Mouse (Mus musculus) adrenal gland, postnatal 14 days (tissue): ENCODE data around the gene Fry. TPM values are rescaled to one million over a fixed set of nuclear protein-coding genes. Genes with fewer than 3 reads are reported as not detected.

Source experiments
- DNase-seq: peaks from one replicate; pipeline ENCODE4 v3.0.0; 2021; ENCODE audit warnings: mixed read lengths
- long read RNA-seq, 2 experiments: library from polyadenylated mRNA; stranded (forward); transcript quantifications; one replicate each; pipeline ENCODE4 v2.0.0; 2021
- total RNA-seq: library from RNA; stranded (reverse); gene quantifications from 2 replicates; pipeline ENCODE4 v1.2.3, GENCODE M21; 2021

Gene Fry
- 39.4 and 51.0 TPM in 2 replicates for total RNA-seq
- long read RNA-seq, experiment 1, transcript Fry-206 (11 exons, 2,204 nt): major isoform, 10 of 18 reads
- long read RNA-seq, experiment 1, partial matches to known transcripts: 4 of 18 reads
- long read RNA-seq, experiment 1, other reads (novel, unspliced or antisense): 4 of 18 reads
- long read RNA-seq, experiment 2, partial matches to known transcripts: 3 of 12 reads
- long read RNA-seq, experiment 2, other reads (novel, unspliced or antisense): 4 of 12 reads

DNA sequence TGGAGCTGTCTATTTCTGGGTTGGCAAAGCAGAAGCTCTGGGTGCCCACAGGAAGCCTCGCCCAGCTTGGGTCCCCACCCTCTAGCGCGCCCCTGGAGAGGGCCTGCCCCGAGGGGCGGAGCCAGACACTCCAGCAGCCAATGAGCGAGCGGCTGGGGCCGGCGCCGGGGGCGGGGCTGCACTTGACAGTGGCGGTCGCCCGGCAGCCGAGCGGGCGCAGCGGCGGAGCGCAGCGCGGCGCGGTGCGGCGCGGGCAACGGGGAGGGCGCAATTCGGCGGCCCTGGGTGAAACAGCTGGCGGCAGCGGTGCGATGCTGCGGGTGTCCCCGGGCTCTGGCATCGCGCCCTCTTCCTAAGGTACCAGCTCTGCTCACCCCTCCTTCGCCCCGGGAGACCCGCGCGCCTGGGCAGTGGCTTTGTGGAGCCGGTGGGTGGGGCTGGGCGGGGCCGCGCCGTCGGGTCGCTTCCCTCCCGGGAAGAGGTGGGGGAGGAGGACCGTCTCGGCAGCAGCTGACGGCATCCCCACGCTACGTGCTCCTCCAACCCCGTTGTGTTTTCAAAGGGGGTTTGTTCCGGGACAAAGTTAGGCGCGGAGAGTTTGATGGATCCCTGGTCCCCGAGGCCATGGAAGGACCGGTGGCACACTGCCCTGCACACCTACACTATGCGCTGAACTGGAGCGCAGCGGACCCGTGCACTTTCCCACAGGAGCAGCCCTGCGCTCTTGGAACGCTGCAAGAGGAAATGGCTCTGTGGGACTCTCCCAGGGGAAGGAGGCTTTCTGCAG, at the start of gene Fry:
Fry (plus strand) TSS at position 191 of the 787 bp plus-strand sequence.
- DNase-seq: peak; percentile 96

DNA sequence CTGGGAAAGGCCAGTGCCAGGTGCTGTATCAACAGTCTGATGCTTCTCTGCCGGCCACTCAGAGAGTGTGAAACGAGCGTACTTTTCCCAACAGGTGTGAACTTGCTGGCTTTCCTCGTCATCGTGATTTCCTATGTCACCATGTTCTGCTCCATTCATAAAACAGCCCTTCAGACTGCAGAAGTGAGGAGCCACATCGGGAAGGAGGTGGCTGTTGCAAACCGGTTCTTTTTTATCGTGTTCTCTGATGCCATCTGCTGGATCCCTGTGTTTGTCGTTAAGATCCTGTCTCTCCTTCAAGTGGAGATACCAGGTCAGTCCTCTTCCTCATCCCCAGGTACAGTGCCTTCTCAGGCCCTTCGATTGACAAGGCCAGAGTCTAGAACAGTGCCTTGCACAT, 48.4 kb upstream of the Fry start:
- no peak for DNase-seq

DNA sequence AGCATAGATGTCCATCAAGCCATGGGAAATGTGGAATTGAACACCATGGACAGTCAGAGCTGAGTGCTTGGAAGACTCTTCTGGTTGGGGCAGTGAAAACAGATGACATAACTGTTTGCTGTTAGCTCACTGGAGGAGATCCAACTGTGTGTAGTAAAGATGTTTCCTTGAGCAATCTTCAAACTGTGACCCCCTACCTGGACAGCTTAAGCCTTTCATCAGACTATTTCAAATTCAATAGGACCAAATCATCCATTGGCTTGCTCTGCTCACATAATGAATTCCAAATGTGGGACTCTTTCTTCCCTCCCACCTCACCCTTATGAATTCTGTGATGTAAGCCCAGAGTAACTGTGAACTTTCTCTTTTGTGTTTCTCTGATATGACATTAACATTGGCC, 46.7 kb upstream of the Fry start:
- no peak for DNase-seq

DNA sequence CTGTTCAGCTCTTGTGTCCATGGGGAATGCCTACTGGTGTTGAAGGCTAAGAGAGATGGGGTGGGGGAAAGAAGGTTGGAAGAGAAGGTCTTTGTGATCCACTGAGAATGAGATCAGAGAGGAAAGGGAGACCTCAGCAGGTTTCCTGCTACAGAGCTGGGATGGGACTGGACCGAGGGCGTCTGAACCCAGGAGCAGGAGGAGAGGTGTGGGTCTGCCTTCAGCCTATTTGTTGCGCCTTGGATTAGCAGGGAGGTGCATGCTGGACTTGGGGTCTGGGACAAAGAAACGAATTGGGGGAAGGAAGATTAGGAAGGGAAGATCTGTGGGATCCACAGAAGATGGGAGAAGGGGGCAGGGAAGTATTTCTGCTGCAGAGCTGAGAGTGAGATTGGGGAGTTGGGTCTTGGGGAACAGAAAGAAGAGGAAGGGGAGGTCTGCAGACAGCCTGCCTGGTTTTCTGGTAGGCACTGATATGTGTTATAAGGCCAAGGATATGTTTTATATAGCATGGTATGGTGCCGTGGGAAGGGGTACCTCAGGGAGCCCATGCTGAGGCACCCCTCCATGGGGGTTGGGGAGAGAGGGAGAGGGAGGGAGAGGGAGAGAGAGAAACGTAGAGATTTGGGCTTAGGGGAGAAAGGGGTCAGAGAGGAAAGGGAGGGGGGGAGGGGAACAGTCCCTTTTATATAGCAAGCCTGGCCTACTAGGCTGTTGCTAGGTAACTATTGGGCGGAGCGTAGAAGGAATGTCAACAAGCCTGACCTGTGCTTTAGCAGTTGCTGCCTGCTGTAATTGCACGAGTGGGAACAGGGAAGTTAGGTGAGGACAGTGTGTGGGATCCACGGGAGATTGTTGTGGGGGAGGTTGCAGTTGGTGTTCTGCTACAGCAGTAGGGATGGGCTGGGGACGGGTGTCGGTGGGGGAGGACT, 38.3 kb upstream of the Fry start:
- no peak for DNase-seq

DNA sequence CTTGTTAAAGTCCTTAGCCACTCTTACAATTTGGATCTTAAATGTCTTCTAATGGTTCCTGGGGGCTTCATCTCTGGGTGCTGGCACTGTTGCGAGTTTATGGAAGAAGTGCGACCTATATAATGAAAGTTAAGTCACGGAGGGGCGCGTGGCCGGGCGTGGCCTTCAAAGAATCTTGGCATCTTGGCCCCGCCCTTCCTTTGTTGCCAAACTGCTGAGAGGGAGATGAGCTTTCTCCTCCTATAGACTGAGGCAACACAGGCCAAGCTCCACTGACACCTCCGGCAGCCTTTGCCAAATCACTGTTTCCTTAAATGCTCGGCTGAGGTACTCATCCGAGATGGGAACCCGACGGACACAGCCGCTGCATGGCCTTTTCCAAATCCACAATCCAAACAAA, 35.7 kb upstream of the Fry start:
- no peak for DNase-seq

DNA sequence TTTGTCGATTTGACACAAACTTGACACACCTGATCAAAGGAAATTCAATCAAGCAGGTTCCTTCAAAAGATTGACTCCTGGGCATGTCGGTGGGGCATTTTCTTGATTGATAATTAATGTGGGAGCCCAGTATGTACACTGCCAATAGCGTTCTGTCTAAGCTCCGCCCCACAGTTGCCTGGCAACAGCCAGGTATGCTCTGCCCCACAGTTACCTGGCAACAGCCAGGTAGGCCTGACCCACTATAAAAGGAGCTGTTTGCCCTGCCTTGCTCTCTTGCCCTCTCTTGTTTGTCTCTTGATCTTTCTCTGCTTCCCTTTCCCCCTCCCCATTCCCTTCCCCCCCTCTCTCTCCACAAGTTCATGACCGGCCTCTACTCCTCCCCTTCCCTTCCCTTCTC, 35.3 kb upstream of the Fry start:
- DNase-seq: no peak

DNA sequence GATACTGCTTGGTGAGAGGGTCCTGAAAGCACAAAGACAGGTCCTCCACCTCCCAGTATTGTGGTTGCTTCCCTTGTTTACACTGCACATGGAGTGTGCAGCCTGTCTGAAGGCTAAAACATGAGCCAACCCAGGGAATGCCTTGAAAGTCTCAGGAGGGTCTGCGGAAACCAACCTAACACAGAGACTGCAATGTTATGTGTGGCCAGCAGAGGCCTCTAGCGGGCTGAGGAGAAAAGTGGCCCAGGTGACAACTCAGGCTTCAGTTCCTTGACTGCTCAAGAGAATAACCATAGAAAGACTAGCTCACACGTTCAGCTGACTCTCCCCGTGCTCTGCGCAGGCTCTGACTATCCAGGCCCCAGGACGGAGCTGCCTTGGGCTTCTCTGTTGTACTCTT, 20.8 kb upstream of the Fry start:
- DNase-seq: peak; percentile 42

DNA sequence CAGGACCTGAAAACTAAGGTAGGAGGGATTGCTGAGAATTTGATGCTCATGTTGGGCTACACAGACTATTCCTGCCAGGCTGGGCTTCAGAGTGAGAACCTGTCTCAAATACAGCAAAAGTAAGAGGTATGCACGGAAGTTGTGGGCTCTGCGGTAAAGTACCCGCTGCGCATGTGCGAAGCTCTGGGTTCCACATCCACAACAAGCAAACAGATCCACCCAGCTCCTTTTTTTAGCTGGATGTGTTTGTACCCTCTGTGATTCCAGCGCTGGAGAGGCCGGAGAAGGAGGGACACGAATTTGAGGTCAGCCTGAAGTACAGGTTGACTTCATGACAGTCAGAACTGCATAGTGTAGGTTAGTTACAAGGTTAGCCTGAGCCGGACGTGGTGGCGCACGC, 19.7 kb upstream of the Fry start:
- DNase-seq: no peak

DNA sequence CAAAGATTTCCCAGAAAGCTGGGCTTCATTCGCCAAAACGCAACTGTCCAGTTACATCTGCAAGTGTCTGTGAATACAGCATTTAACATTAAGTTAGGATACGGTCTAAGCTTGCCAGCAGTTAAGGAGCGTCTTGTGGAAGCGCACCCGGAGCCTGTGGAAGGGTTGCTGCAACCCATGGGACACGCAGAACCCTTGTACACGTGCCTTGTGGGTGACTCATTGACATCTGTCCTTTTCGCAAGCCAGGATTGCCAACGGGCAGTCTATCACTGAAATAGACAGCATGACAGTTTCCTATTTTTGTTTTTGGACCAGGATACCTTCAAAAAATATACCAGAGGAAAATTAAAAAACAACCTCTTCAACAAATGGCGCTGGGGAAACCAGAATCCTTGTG, 16.7 kb upstream of the Fry start:
- no peak for DNase-seq

DNA sequence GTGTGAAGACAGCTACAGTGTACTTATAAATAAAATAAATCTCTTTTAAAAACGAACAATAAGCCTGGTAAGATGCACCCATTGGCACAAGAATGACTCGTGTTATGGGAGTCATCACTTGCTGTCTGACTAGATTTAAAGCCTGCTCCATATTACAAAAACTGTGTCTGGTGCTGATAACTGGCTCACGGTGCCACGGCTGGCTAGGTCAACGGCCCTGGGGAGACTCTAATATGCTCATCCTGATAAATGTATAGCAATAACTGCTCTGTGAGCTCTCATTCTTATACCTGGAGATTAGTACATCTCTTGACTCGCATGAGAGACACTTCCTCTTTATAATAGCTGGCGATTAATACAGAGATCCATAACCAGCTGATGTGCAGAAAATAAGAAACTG, 12.1 kb upstream of the Fry start:
- DNase-seq: no peak

DNA sequence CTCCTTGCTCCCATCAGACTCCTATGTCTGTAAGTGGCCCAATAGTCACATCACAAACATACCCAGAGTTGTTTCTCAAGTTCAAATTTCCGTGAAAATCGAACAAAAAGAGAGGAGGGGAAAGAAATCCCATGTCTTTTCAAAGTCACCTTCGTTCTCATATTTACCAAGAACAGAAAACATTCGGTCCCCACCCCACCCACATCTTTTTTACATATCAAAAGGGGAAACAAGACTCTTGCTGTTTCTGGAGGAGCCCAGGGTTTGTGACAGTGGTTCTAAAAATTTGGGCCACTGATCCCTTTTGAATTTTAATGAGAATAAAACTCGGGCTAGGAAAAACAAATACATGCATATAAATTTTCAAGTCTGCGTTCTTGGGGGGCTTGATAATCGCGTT, 7.2 kb upstream of the Fry start:
- DNase-seq: no peak

DNA sequence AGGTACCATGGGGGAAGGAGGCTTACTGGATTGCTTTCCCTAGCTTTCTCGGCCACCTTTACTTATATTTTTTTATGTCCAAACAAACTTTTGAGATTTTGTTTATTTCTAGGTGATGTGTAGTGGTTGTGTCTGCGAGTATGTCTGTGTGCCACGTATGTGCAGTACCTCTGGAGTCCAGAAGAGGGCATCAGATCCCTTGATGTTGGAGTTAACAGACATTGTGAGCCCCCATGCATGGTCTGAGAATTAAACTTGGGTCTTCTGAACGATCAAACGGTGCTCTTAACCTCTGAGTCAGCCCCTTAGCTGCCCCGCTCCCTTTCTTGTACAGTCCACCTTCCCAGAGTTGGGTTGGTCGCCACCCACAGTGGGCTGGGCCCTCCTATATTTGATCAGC, 4.4 kb upstream of the Fry start:
- DNase-seq: no peak

DNA sequence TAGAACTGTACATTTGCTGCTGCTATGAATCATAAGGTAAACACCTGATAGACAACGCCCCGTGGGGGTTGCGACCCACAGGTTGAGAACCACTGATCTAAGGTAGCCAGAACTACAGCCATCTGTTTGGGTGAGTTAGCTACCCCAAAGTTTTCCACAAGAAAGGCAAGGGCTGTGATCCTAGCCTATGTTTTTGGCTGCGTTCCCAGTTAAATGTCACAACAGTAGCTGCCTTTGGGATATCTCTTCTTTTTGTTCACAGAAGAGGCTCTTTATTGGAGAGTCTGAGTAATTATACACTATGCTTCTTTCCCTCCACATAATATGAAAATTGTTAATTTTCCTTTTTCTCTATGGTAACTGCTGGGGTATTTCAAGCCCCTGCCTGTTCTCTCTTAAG, 3.7 kb upstream of the Fry start:
- DNase-seq: no peak

DNA sequence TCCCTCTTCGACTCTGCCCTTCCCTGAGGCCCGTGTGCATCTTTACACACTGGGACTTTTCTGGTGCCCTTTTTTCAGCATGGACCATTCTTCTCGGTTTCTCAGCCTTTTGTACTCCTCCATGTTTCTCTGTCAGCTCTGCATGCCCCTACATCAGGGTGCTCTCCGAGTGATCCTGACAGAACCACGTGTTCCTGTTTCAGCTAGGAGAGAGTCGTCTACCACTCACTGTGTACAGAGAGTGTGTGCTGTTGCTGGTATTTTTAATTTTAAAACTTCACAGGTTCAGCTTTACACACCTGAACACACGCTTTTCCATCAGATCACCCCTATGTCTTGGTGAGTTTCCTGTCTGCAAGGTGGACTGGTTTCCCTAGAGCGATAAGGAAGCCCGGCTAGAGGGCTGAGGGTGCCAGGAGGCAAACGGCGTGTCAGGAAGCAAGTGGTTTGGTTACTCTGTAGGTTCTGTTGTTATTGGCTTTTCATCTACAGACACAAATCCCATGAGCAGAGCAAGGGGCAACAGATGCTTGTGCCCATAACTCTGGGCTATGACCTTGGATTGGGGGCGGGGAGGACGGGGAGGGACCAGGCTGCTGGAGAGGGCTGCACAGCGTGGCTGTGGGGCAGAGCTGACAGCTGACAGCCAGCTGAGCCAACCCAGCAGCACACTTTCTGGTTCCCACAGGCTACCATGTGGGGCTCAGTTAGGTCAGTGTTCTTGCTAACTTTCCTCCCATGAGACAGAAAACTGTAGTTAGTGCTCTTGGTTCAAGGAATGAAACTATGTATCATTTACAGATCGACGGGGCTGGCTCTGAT, 3.0 kb upstream of the Fry start:
- peak; percentile 30 for DNase-seq

DNA sequence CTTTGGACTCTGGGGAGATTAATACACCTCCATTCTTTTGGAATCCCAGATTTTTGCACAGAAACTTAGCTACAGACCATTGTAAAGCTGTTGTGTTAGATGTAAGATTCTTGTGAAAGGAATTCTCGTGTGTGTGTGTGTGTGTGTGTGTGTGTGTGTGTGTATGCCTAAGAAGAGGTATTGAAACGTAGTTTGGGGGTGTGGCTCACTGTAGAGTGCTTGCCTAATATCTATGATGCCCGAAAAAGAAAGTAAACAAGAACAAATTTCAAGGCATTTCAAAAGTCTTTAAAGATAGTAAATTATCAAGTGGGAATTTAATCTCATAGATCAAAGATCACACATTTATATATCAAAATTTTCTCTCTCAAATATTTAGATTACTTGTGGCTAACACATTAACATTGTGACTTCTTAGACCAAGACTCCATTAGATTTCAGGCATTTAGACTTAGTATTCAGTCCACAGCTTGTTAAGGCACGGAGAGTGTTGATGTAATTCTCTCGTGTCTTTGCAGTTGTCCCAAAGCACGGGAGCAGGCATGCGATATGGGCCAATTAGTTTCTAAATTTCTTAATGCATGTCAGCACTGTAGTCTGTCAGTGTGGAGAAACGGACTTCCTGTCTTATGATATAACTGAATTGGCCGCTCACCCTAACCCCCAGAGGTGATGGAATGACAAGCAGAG, 2.1 kb upstream of the Fry start:
- DNase-seq: no peak

DNA sequence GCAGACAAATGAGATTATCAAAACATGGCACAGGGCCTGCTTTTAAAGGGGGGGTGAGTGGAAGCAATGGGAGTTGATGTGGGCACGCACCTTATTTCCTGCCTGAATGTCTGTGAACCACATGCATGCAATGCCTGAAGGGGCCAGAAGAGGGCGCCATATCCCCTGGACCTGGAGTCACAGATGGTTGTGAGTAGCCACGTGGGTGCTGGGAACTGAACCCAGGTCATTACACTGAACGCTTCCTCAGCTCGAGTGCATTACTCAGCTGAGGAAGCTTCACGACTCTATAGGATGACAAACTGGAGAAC, 1.6 kb upstream of the Fry start:
- DNase-seq: peak; percentile 23

DNA sequence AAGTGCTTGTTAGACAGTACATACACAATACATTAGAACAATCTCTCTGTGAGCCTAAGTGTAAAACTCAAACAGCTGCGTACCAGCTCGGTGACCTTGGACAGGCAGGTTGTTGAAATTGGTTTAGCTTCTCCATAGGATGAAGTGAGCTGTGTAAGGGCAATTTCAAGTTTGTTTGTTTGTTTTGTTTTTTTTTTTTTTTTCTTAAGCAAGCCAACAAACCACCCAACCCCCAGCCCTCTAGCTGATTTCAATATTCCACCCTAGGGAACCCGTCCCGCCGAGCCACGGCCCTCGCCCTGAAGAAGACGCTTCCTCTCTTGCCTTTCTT, 356 bp upstream of the Fry start:
- DNase-seq: no peak

DNA sequence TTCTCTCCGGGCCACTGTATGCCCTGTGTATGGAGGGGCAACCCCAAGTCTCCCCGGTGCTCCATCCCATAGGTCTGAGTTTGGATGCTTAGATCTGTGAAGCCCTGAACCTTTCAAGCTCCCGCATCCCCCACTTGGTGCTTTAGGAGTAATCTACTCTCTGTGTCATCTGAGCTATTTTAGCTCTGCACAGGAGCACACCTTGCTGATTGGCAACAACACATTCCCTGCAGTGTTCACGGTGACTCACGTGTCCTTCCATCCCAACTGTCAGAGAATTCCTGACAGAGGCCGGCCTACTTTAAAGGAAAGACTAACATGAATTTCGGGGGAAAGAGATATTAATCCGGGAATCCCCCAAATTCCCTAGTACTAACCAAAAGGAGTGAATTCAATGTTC, 2.2 kb downstream of the Fry start:
- no peak for DNase-seq

DNA sequence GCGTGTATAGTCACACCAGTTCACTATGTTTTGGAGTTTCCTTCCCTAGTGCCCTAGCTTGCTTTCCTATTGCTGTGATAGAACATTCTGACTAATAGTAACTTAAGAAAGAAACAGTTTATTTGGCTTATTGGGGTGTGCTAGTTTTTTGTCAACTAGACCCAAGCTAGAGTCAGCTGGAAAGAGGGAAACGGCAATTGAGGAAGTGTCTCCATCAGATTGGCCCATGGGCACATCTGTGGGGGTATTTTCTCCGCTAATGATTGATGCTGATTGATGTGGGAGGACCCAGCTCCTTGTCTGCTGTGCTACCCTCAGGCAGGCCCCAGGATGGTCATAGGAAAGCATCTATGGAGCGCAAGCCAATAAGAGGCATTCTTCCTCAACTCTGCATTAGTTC, 3.6 kb downstream of the Fry start:
- no peak for DNase-seq

DNA sequence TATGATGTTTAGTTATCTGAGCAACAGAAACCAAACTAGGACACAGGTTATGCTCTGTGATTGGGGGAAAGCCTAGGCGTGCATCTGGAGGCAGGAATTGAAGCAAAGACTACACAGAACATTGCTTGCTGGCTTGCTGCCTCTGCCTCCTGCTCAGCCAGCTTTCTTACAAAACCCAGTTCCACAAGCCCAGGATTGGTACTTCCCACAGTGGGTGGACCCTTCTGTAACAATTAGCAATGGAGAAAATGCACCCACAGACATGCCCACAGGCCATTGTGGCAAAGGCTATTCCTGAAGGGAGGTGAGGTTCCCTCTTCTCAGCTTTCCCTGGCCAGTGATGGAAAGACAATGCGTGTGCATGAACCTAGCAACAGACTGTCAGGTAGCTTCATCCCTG, 4.1 kb downstream of the Fry start:
- peak; percentile 61 for DNase-seq

DNA sequence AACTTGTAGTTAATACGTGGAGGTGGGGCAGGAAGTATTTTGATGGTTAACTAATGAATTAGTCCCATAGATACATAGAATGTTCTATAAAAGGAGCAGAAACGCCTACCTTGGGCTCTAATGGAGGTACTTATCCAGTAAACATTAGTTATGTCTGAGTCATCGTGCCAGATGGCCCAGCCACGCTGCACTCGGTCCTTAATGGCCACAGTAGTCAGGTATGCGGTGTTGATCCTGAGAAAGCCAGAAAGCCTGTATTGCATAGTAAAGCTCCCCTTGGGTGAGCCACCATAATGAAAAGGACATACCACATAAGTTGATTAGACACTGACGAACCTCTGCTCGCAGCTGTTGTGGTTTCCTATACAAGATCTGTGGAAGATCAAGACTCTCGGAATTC, 7.5 kb downstream of the Fry start:
- no peak for DNase-seq

DNA sequence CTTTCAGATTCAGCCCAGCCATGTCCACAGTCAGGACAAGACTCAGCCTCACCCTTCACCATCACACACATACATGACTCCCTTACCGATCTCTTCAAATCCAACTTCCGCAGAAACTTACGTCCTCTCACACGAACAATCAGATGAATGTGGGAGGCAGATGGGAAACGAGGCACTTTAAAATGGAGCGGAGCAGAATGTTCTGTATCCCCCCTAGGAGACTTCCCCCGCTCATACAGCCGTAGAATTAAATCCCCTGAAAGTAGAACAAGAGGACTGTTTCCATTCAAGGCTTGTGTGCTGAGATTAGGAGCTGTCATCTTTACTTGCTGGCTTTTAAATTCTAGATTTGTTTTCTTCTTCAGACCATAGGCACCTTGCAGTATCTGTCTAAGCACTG, 10.0 kb downstream of the Fry start:
- no peak for DNase-seq
